Mouse (Mus musculus) cerebellum, adult 2 months (tissue): ENCODE results near the gene Itgb6.

ENCODE experiments used
- CTCF ChIP-seq: fragments of 200-500 bp; IDR thresholded peaks from 2 replicates; pipeline ENCODE4 v1.5.1; 2011; ENCODE audit warnings: low read depth, mild to moderate bottlenecking, control low read depth, low read length, moderate library complexity, borderline replicate concordance; ENCODE audit not compliant: insufficient read depth
- POLR2A ChIP-seq: fragments of 200-500 bp; IDR thresholded peaks from 2 replicates; pipeline ENCODE4 v1.6.1; 2011; ENCODE audit warnings: low read length, control low read depth, borderline replicate concordance; ENCODE audit not compliant: insufficient read depth

- no peak for TF ChIP-seq POLR2A
- no peak for TF ChIP-seq CTCF
Observed at GRCm38 (mm10) chr2:60750591-60750990, 28.1 kb upstream of the Itgb6 start.
